Mouse (Mus musculus) left cerebral cortex, postnatal 4 days (tissue): ENCODE measurements around the gene Baz2b. TPM values are rescaled to one million over a fixed set of nuclear protein-coding genes. Genes with fewer than 3 reads are reported as not detected.

Experiments
- DNase-seq: peaks from one replicate; pipeline ENCODE4 v3.0.0-alpha.2; 2022
- intact Hi-C: fragments of 180-260 bp; cut with DNase I; formaldehyde crosslinking; loops from one replicate; pipeline ENCODE4 v1.15.1; 2025
- total RNA-seq, 2 experiments: library from RNA; stranded (reverse); gene quantifications; 2 replicates each; pipeline ENCODE4 v1.2.3; 2021

The Baz2b gene
- total RNA-seq, 2 experiments from 2014 or later = 74.0 to 79.6 TPM

- intact Hi-C loops = no loop called here
- no peak for DNase-seq
Observed at GRCm38 (mm10) chr2:60019546-60020250, 189.9 kb downstream of the Baz2b start.

GRCm38 (mm10) chr2:60018875-60019501 lies 190.7 kb downstream of the Baz2b start:
- DNase-seq = no peak
- intact Hi-C loops = no loop called here

- intact Hi-C loops = no loop called here
- no peak for DNase-seq
Observed at GRCm38 (mm10) chr2:60011526-60011925, 198.1 kb downstream of the Baz2b start.

- intact Hi-C loops = no loop called here
- DNase-seq = no peak
Observed at GRCm38 (mm10) chr2:60003665-60004045, 206.0 kb downstream of the Baz2b start.

GRCm38 (mm10) chr2:60003038-60003664 lies 206.5 kb downstream of the Baz2b start:
- DNase-seq = no peak
- intact Hi-C loops = no loop called here

- intact Hi-C loops = no loop called here
- DNase-seq = no peak
Observed at GRCm38 (mm10) chr2:60000268-60000667, 209.4 kb downstream of the Baz2b start.

GRCm38 (mm10) chr2:59997479-59998228 lies 212.0 kb downstream of the Baz2b start:
- DNase-seq = no peak
- intact Hi-C loops = no loop called here

- intact Hi-C loops = no loop called here
- DNase-seq = no peak
Observed at GRCm38 (mm10) chr2:59996911-59997310, 212.7 kb downstream of the Baz2b start.

GRCm38 (mm10) chr2:59993190-59993535 lies 216.5 kb downstream of the Baz2b start:
- intact Hi-C loops = no loop called here
- no peak for DNase-seq

- intact Hi-C loops = no loop called here
Observed at GRCm38 (mm10) chr2:59992488-59993189, 217.0 kb downstream of the Baz2b start.

GRCm38 (mm10) chr2:59991775-59992174 lies 217.9 kb downstream of the Baz2b start:
- DNase-seq = no peak

More at GRCm38 (mm10) chr2:59992488-59993189, 217.0 kb downstream of the Baz2b start:
- DNase-seq = no peak

GRCm38 (mm10) chr2:59987521-59987920 lies 222.1 kb downstream of the Baz2b start:
- DNase-seq = no peak
- intact Hi-C loops = no loop called here

More at GRCm38 (mm10) chr2:59991775-59992174, 217.9 kb downstream of the Baz2b start:
- intact Hi-C loops = no loop called here

GRCm38 (mm10) chr2:59979488-59980220 lies 230.0 kb downstream of the Baz2b start:
- DNase-seq = no peak
- intact Hi-C loops = no loop called here

- intact Hi-C loops = no loop called here
- DNase-seq = no peak
Observed at GRCm38 (mm10) chr2:59976680-59977079, 233.0 kb downstream of the Baz2b start.

GRCm38 (mm10) chr2:59975772-59976171 lies 233.9 kb downstream of the Baz2b start:
- intact Hi-C loops = no loop called here

GRCm38 (mm10) chr2:59973962-59974361 lies 235.7 kb downstream of the Baz2b start:
- DNase-seq = no peak
- intact Hi-C loops = no loop called here

More at GRCm38 (mm10) chr2:59975772-59976171, 233.9 kb downstream of the Baz2b start:
- DNase-seq = no peak

- intact Hi-C loops = no loop called here
Observed at GRCm38 (mm10) chr2:59973104-59973641, 236.5 kb downstream of the Baz2b start.

GRCm38 (mm10) chr2:59970511-59970910 lies 239.1 kb downstream of the Baz2b start:
- peak; percentile 45 for DNase-seq
- intact Hi-C loops = no loop called here

More at GRCm38 (mm10) chr2:59973104-59973641, 236.5 kb downstream of the Baz2b start:
- DNase-seq = no peak

- intact Hi-C loops = no loop called here
- DNase-seq = no peak
Observed at GRCm38 (mm10) chr2:59969099-59969498, 240.5 kb downstream of the Baz2b start.

- intact Hi-C loops = no loop called here
- DNase-seq = no peak
Observed at GRCm38 (mm10) chr2:59968593-59968992, 241.0 kb downstream of the Baz2b start.
